ENCODE assay signal across 11 mouse cellular contexts in the genomic region with DNA sequence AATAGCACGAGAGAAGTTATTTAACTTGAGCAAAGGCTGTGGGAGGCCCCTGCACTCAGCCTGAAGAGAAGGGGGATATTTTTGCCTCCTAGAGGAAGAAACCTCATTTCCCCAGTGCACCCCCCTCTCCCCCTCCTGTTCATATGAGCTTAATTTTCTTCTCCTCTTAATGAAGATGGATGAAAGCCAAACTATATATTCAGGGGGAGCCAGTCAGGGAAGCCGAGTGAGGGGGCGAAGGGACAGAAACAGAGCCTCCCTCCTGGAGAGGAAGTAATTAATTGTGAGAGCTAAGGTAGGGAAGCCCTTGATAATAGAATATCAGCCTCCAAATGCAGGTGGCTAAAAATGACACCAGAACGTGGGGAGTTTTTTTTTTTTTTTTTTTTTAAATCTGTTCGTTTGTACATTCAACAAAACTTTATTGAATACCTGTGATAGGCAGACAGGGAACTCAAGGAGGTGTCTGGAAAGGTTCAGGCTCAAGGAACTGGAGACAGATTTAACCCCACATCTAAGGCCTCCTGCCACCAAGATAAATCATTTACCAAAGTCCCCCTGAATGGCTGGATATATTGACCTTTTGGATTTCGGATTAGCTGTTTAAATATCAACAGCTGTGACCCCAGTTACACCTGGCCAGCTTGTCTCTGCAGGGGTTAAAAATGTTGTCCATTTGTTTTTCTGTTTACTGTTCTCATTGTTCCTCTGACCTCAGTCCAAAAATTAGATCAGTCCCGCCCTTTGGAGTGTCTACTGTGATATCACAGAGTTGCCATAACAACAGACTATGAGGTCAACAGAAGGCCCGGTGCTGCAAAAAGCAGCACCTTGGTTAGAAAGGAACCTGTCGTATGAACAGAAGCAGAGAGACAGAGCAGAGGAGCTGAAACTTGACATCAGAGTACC. TPM values are rescaled to one million over a fixed set of nuclear protein-coding genes. Genes with fewer than 3 reads are reported as not detected.
A peak's percentile ranks its signal among the peaks of the same experiment; 100 is the strongest.
DNase-seq lines count a peak whose midpoint lies in the region; ATAC-seq and TF ChIP-seq lines count a peak whose summit lies in the region.
"Had no signal": no experiment of that assay in that cellular context is flagged by ENCODE, and none has a peak within 500 bp of the region (broad histone marks: within the 10 kb centered on the region; RNA-seq: fewer than 3 reads in every experiment).

No protein-coding gene starts in this region.

- TF ChIP-seq EP300 in lung, postnatal 0 days (IDR thresholded peaks at IDR 0.05): no peak

- H3K4me2 ChIP-seq in lung, postnatal 0 days (replicated peaks; ENCODE audit: low read depth, low read length): no peak overlapping the region
- H3K4me2 ChIP-seq in heart, embryonic 15.5 days: peak overlapping the region; percentile 24
- peak overlapping the region; percentile 24; the same call in 1 of the 2 replicates for H3K4me2 ChIP-seq in kidney, embryonic 15.5 days
- peak overlapping the region; percentile 40 for H3K4me2 ChIP-seq in stomach, embryonic 14.5 days (replicated peaks; ENCODE audit: low read depth, low read length)

- WGBS in lung, postnatal 0 days: 34% methylated on average over 9 of the region's 9 CpGs
- 35% methylated on average over 9 of the region's 9 CpGs for WGBS in heart, embryonic 15.5 days
- 29% methylated on average over 9 of the region's 9 CpGs for whole genome bisulfite sequencing in kidney, embryonic 15.5 days
- 28% methylated on average over 9 of the region's 9 CpGs for WGBS in stomach, embryonic 14.5 days

- ATAC-seq in lung, postnatal 0 days: no peak
- no peak for ATAC-seq in heart, embryonic 15.5 days (replicated peaks; ENCODE audit: insufficient number of reproducible peaks, insufficient read depth, low FRiP score, low read depth)
- ATAC-seq in kidney, embryonic 15.5 days (replicated peaks; ENCODE audit: low FRiP score): no peak
- ATAC-seq in stomach, embryonic 14.5 days (ENCODE audit: insufficient number of reproducible peaks, insufficient read depth, low FRiP score, low read depth): peak; percentile 9; the same call in 1 of the 2 replicates

- no peak overlapping the region for H3K4me3 ChIP-seq in lung, postnatal 0 days (ENCODE audit: low read depth, low read length)
- no peak overlapping the region for H3K4me3 ChIP-seq in heart, embryonic 15.5 days
- no peak overlapping the region for H3K4me3 ChIP-seq in kidney, embryonic 15.5 days (replicated peaks)
- no peak overlapping the region for H3K4me3 ChIP-seq in stomach, embryonic 14.5 days (ENCODE audit: low read depth, low read length)

- H3K27ac ChIP-seq in lung, postnatal 0 days (ENCODE audit: low read length): no peak overlapping the region
- peak overlapping the region; percentile 59 for H3K27ac ChIP-seq in heart, embryonic 15.5 days
- peak overlapping the region; percentile 91 for H3K27ac ChIP-seq in kidney, embryonic 15.5 days
- H3K27ac ChIP-seq in stomach, embryonic 14.5 days (ENCODE audit: low read length): peak overlapping the region; percentile 91

- H3K27me3 ChIP-seq in lung, postnatal 0 days (replicated peaks; ENCODE audit: insufficient read depth, low read length): no peaks in the 10 kb centered on the region
- H3K27me3 ChIP-seq in heart, embryonic 15.5 days: no peaks in the 10 kb centered on the region
- no peaks in the 10 kb centered on the region for H3K27me3 ChIP-seq in kidney, embryonic 15.5 days
- no peaks in the 10 kb centered on the region for H3K27me3 ChIP-seq in stomach, embryonic 14.5 days (ENCODE audit: control insufficient read depth, insufficient read depth, low read length)

- peaks cover 4% of the 10 kb centered on the region; the same call in 1 of the 2 replicates for H3K4me1 ChIP-seq in lung, postnatal 0 days (ENCODE audit: insufficient read depth, low read depth, low read length)
- peaks cover 71% of the 10 kb centered on the region for H3K4me1 ChIP-seq in heart, embryonic 15.5 days (replicated peaks)
- H3K4me1 ChIP-seq in kidney, embryonic 15.5 days: peaks cover 80% of the 10 kb centered on the region
- H3K4me1 ChIP-seq in stomach, embryonic 14.5 days (ENCODE audit: control insufficient read depth, insufficient read depth, low read length): peaks cover 71% of the 10 kb centered on the region

- no peaks in the 10 kb centered on the region for H3K36me3 ChIP-seq in lung, postnatal 0 days (ENCODE audit: insufficient read depth, low read length)
- no peaks in the 10 kb centered on the region for H3K36me3 ChIP-seq in heart, embryonic 15.5 days
- H3K36me3 ChIP-seq in kidney, embryonic 15.5 days: no peaks in the 10 kb centered on the region
- H3K36me3 ChIP-seq in stomach, embryonic 14.5 days (ENCODE audit: control insufficient read depth, insufficient read depth, low read length): peaks cover 7% of the 10 kb centered on the region; the same call in 1 of the 2 replicates

- H3K9ac ChIP-seq in lung, postnatal 0 days (replicated peaks; ENCODE audit: low read depth): no peak overlapping the region
- H3K9ac ChIP-seq in heart, embryonic 15.5 days: no peak overlapping the region
- 0 out of 2 replicates have a peak overlapping the region, but pooled peaks have one; percentile 26 for H3K9ac ChIP-seq in kidney, embryonic 15.5 days
- H3K9ac ChIP-seq in stomach, embryonic 14.5 days (replicated peaks; ENCODE audit: low read depth, low read length): no peak overlapping the region

- no peaks in the 10 kb centered on the region for H3K9me3 ChIP-seq in lung, postnatal 0 days (ENCODE audit: low read length)
- H3K9me3 ChIP-seq in heart, embryonic 15.5 days (replicated peaks): no peaks in the 10 kb centered on the region
- H3K9me3 ChIP-seq in kidney, embryonic 15.5 days (replicated peaks): no peaks in the 10 kb centered on the region
- no peaks in the 10 kb centered on the region for H3K9me3 ChIP-seq in stomach, embryonic 14.5 days (ENCODE audit: control insufficient read depth, low read depth, low read length)

- TF ChIP-seq CTCF in lung, postnatal 0 days (IDR thresholded peaks at IDR 0.05): no peak

- peak; percentile 29 for DNase-seq in lung, postnatal 0 days (ENCODE audit: low spot score)
- DNase-seq in lung, adult 18-20 months: no peak
- DNase-seq in cerebellum, adult 18-20 months: no peak
- no peak for DNase-seq in adrenal gland, postnatal 4 days (ENCODE audit: low spot score in 2 of 2)
- DNase-seq in urinary bladder, postnatal 36 days (ENCODE audit: low spot score in 2 of 2): no peak
- DNase-seq: right cerebral cortex, adult 18-20 months had no signal

RNA-seq across cellular contexts. Expression of gene Golt1a, which starts 54.5 kb away (rescaled TPM):
- 0.26 and 1.2 TPM in 2 replicates for polyA plus RNA-seq in lung, postnatal 0 days (2015; fragmentation: Nextera tagmentation; extraction: Ambion mirVana)
- polyA plus RNA-seq in heart, embryonic 15.5 days (2015; fragmentation: Nextera tagmentation; extraction: Ambion mirVana): 0.42 TPM in 1 of 2 replicates, not detected in the other
- 4.5 and 5.2 TPM in 2 replicates for polyA plus RNA-seq in kidney, embryonic 15.5 days (2015; fragmentation: Nextera tagmentation; extraction: Ambion mirVana)
- polyA plus RNA-seq in stomach, embryonic 14.5 days (2014; fragmentation: Nextera tagmentation; extraction: Ambion mirVana): 1.5 and 2.8 TPM in 2 replicates
- total RNA-seq in adrenal gland, postnatal 4 days (2021): 1 to 10 TPM in 1 of 2 experiments, under 1 TPM in 1; 0.76 to 2.0 TPM
- total RNA-seq: common myeloid progenitor, adult 5-6 weeks; granulocyte monocyte progenitor cell, adult 5-6 weeks had no signal
